Mouse (Mus musculus) intestine, embryonic 14.5 days (tissue): ENCODE data around the gene Cntd1. TPM values are rescaled to one million over a fixed set of nuclear protein-coding genes. Genes with fewer than 3 reads are reported as not detected.

Experiments
- ATAC-seq: fragments of 200-750 bp; cut with Nextera tagmentation; replicated peaks from 2 replicates; pipeline ENCODE4 v1.8.0; 2017; ENCODE audit warnings: low read depth, moderate number of reproducible peaks, moderate TSS enrichment, moderate library complexity; ENCODE audit not compliant: low FRiP score, low TSS enrichment
- DNase-seq: peaks from one replicate; pipeline ENCODE4 v3.0.0-alpha.2; 2018; ENCODE audit warnings: low spot score
- H3K27ac ChIP-seq: fragments of 300-500 bp; sonication (generic); 2 replicates; pipeline ENCODE4 v1.5.1; 2014; ENCODE audit warnings: low read depth, mild to moderate bottlenecking, control low read depth
- H3K27me3 ChIP-seq: fragments of 300-500 bp; sonication (generic); replicated peaks from 2 replicates; pipeline ENCODE4 v1.6.1; 2014; ENCODE audit warnings: low read length, control low read depth; ENCODE audit not compliant: control insufficient read depth, insufficient read depth
- H3K36me3 ChIP-seq: fragments of 300-500 bp; sonication (generic); 2 replicates; pipeline ENCODE4 v1.6.1; 2014; ENCODE audit warnings: low read length, control low read depth; ENCODE audit not compliant: control insufficient read depth, insufficient read depth
- H3K4me1 ChIP-seq: fragments of 300-500 bp; sonication (generic); replicated peaks from 2 replicates; pipeline ENCODE4 v1.6.1; 2014; ENCODE audit warnings: low read length, control low read depth, mixed read lengths; ENCODE audit not compliant: control insufficient read depth, insufficient read depth
- H3K4me2 ChIP-seq: fragments of 300-500 bp; sonication (generic); 2 replicates; pipeline ENCODE4 v1.6.1; 2014; ENCODE audit warnings: low read length
- H3K4me3 ChIP-seq: fragments of 300-500 bp; sonication (generic); 2 replicates; pipeline ENCODE4 v1.5.1; 2014; ENCODE audit warnings: low read depth, low read length, control low read depth, mixed read lengths
- H3K9ac ChIP-seq: fragments of 300-500 bp; sonication (generic); 2 replicates; pipeline ENCODE4 v1.6.1; 2014; ENCODE audit warnings: mild to moderate bottlenecking, low read length
- H3K9me3 ChIP-seq: fragments of 300-500 bp; sonication (generic); 2 replicates; pipeline ENCODE4 v1.6.1; 2016; ENCODE audit warnings: low read length, control low read depth; ENCODE audit not compliant: control insufficient read depth
- WGBS: fragments of 180-500 bp; shearing (Covaris S2); extraction: QIAGEN DNeasy Blood & Tissue Kit; methylation state at CpG from one replicate; pipeline ENCODE4 v1.1.7; 2014; 5-methylcytosine and 5-hydroxymethylcytosine counted together
- polyA plus RNA-seq: library from polyadenylated mRNA; unstranded; fragments of >200 nt; fragmentation: Nextera tagmentation; extraction: Ambion mirVana; gene quantifications from 2 replicates; pipeline ENCODE4 v1.2.1, GENCODE M21; 2014

Cntd1 gene
- polyA plus RNA-seq, 1 experiment from 2014 or later = 1.1 TPM

DNA sequence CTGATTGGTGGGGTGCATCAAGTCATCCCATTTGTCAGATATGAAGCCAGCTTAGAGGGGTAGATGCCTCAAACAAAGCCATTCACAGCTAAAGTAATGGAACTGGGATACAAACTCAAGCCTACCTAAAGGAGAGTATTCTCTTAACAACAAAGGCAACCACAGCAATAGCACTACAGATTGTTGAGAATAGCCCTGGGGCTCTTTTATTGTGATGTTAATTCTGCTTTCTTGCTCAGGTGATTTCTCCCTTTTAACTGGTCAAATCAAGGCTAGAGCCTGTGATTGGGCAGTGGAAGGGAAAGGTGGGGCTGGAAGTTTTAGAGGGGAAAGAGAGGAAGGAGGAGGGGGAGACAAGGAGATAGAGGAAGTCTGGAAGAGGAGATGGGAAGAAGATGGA lies 44.7 kb upstream of the Cntd1 start:
- Histone ChIP-seq H3K4me2 (no peak overlapping the region), H3K9ac (no peak overlapping the region), H3K9me3 (no peaks in the 10 kb centered on the region), H3K27ac (no peak overlapping the region), H3K4me3 (no peak overlapping the region), H3K27me3 (no peaks in the 10 kb centered on the region), H3K36me3 (no peaks in the 10 kb centered on the region), H3K4me1 (peaks cover 39% of the 10 kb centered on the region)
- ATAC-seq (no peak), DNase-seq (no peak)

DNA sequence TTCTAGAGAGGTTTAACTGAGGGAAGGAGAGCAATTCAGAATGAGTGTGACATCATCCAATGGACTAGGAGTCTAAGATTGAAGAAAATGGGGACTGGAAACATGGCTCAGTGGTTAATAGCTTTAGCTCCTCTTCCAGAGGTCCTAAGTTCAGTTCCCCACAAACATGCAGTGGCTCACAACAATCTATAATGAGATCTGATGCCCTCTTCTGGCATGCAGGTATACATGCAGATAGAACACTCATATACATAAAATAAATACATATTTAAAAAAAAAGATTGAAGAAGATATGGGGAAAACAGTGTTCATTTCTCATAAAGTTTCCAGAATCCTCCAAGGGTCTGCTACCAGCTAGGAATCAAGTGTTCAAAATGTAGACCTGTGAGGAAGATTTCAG lies 43.4 kb upstream of the Cntd1 start:
- no peaks in the 10 kb centered on the region for H3K9me3 ChIP-seq
- no peak overlapping the region for H3K4me2 ChIP-seq
- no peaks in the 10 kb centered on the region for H3K36me3 ChIP-seq
- no peaks in the 10 kb centered on the region for H3K27me3 ChIP-seq
- no peak overlapping the region for H3K9ac ChIP-seq
- DNase-seq (no peak), ATAC-seq (no peak)
- no peak overlapping the region for H3K4me3 ChIP-seq
- H3K27ac ChIP-seq = no peak overlapping the region
- H3K4me1 ChIP-seq = peaks cover 26% of the 10 kb centered on the region

DNA sequence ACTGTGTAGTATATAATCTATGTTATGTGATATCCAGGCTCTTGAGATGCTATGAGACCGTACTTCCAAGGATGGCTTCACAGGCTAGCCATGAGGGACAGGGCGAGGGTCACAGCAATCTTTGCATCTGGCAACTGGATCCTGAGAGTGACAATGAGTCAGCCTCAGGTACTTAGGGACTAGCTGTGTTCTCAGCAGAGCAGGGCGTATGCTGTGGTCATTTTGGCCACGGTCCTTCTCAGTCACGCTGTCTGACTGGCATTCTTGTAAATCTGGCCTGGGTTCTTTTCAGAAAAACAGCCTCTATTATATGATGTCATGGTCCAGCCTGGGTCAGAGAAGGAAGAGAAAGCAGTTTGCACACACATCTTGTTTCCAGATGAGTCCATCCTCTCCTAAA lies 42.0 kb upstream of the Cntd1 start:
- no peak overlapping the region for H3K9ac ChIP-seq
- WGBS = 94% methylated on average over 5 of the region's 5 CpGs
- ATAC-seq = no peak
- H3K36me3 ChIP-seq = no peaks in the 10 kb centered on the region
- DNase-seq = no peak
- H3K27me3 ChIP-seq = no peaks in the 10 kb centered on the region
- H3K9me3 ChIP-seq = no peaks in the 10 kb centered on the region
- H3K4me1 ChIP-seq = peaks cover 12% of the 10 kb centered on the region
- H3K4me3 ChIP-seq = no peak overlapping the region
- H3K4me2 ChIP-seq = no peak overlapping the region
- no peak overlapping the region for H3K27ac ChIP-seq

DNA sequence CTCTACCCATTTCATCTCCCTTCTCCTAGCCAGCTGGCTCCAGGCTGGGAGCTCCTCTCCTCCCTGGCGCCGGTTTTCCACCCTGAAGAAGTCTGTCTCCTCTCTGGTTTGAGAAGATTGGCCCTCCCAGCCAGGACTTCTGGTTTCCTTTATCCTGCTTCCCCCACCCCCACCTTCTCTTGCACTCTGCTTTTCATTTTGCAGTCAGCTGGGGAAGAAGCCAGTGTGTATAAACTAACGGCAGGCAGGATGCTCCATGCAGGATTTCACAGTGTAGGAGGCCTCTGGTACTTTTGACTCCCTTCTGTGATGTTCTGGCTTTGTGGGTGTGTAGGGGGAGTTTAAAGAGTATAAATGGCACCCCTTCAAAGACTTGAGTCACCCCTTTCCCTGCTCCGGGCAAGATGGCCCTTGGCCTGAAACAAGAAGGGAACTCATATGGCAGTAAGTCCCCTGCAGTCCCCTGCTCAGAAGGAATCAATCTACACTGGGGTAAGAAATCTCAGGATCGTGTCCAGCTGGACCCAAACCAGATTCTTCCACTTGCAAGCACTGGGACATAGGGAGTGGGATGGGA lies 40.7 kb upstream of the Cntd1 start:
- Histone ChIP-seq H3K4me2 (peak overlapping the region; percentile 18; the same call in 1 of the 2 replicates), H3K9ac (no peak overlapping the region), H3K27me3 (no peaks in the 10 kb centered on the region), H3K4me1 (peaks cover 4% of the 10 kb centered on the region; the same call in 1 of the 2 replicates), H3K4me3 (no peak overlapping the region), H3K9me3 (no peaks in the 10 kb centered on the region), H3K36me3 (no peaks in the 10 kb centered on the region), H3K27ac (peak overlapping the region; percentile 79)
- WGBS = 28% methylated on average over 5 of the region's 5 CpGs
- DNase-seq (no peak), ATAC-seq (peak; percentile 68; the same call in 1 of the 2 replicates)

DNA sequence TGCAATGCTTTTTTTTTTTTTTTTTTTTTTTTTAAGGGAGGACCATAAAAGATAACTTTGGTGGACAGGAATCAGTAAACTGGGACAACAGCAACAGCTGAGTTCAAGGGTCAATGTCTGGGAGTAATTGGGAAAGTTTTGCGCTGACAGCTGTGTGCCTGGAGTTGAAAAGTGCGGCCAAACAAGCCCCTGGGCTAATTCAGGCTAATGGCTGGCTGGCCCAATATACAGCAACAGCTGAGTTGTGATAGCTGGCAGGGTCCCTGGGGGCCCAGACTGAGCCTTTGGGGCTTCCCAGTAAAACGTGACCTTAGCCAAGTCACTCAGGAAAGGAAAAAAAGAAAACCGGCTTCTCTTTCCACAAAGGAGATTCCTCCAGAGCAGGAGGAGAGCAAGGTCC lies 33.7 kb upstream of the Cntd1 start:
- no peak overlapping the region for H3K9ac ChIP-seq
- no peak overlapping the region for H3K4me3 ChIP-seq
- H3K4me2 ChIP-seq = peak overlapping the region; percentile 62; the same call in 1 of the 2 replicates
- no peak for DNase-seq
- H3K27me3 ChIP-seq = 0 out of 2 replicates have a peak, but pooled peaks cover 4% of the 10 kb centered on the region
- WGBS = 31% methylated on average over 4 of the region's 4 CpGs
- H3K9me3 ChIP-seq = no peaks in the 10 kb centered on the region
- peak overlapping the region; percentile 84; the same call in 1 of the 2 replicates for H3K27ac ChIP-seq
- H3K36me3 ChIP-seq = no peaks in the 10 kb centered on the region
- ATAC-seq = no peak
- peaks cover 20% of the 10 kb centered on the region for H3K4me1 ChIP-seq

DNA sequence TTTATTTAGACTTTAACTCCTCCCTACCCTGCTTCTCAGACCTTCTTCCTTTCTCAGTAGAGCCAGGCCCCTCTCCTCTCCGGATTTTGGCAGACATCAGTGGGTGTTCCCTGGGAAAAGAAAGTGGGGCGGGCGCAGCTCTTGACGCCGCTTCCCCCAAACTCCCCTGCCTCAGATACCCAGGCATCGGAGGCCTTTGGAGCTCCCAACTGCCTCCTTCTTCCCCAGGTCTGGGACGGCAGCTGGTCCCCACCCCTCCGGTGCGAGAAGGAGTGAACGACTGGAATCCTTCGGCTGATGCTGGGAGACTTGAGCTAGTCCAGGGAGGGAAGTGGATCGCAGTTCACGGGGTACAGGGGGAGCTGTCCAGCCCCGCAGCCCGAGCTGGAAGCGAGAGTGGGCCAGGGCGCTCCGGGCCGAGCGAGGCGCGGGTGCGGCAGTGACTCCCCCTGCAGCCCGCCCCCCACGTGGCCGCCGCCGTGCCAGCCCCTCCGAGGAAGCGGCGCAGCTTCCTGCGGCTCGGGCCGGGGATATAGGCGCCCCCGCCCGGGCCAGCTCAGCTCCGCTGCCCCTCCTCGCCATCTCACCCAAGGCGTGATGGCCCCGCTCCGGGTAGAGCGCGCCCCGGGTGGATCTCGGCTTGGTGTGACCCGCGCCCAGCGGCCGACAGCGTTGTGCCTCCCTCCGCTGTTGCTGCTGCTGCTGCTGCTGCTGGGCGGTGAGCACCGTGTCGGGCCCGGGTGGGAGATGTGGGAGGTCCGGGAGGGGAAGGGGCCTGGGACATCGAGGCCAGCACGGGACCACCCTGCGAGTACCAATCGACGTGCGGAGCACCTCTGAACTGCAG lies 32.7 kb upstream of the Cntd1 start, which contains the start of gene Ramp2:
TSS of gene Ramp2 (plus strand) at position 174 of the 847 bp plus-strand sequence.
- Histone ChIP-seq H3K9me3 (no peaks in the 10 kb centered on the region), H3K36me3 (no peaks in the 10 kb centered on the region), H3K4me3 (peak within 1 kb of the TSS; percentile 52), H3K4me2 (peak within 1 kb of the TSS; percentile 62), H3K27ac (peak within 1 kb of the TSS; percentile 84), H3K27me3 (0 out of 2 replicates have a peak, but pooled peaks cover 4% of the 10 kb centered on the region), H3K4me1 (peaks cover 20% of the 10 kb centered on the region), H3K9ac (peak within 1 kb of the TSS; percentile 62)
- DNase-seq (peak; percentile 80), ATAC-seq (peak; percentile 73)
- WGBS = 1% methylated on average over 59 of the region's 63 CpGs

DNA sequence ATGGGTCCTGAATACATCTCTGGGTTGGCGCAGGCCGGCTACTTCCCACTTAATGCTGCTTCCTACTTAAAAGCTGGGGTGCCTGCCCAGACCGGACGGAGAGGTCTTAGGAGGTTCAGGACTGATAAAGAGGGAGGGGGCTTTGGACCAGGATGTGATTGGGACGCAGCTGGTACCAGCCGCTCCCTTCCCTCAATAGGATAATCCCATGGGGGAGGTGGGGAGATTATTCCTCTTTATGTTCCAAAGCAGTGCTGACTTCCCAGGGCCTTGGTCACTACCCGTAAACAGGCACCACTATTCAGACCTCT lies 32.2 kb upstream of the Cntd1 start:
- H3K9me3 ChIP-seq = no peaks in the 10 kb centered on the region
- peaks cover 20% of the 10 kb centered on the region for H3K4me1 ChIP-seq
- ATAC-seq (no peak; the same call in 1 of the 2 replicates), DNase-seq (no peak)
- H3K4me2 ChIP-seq = peak overlapping the region; percentile 62
- peak overlapping the region; percentile 52 for H3K4me3 ChIP-seq
- 14% methylated on average over 7 of the region's 7 CpGs for WGBS
- 0 out of 2 replicates have a peak, but pooled peaks cover 4% of the 10 kb centered on the region for H3K27me3 ChIP-seq
- peak overlapping the region; percentile 62 for H3K9ac ChIP-seq
- no peaks in the 10 kb centered on the region for H3K36me3 ChIP-seq
- peak overlapping the region; percentile 84 for H3K27ac ChIP-seq

DNA sequence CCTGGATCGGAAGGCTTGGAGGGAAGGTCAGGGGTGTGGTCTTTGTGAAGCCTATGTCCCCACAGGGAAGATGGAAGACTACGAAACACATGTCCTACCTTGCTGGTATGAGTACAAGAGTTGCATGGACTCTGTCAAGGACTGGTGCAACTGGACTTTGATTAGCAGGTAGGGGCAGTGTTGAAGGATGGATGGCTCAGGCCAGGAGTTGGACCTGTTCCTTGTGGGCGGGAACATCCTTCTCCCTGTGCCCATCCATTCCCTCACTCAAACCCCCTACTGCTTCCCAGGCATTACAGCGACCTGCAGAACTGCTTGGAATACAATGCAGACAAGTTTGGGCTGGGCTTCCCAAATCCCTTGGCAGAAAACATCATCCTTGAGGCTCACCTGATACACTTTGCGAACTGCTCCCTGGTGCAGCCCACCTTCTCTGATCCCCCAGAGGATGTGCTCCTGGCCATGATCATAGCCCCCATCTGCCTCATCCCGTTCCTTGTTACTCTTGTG lies 31.2 kb upstream of the Cntd1 start:
- Histone ChIP-seq H3K4me2 (peak overlapping the region; percentile 62), H3K4me1 (peaks cover 24% of the 10 kb centered on the region), H3K4me3 (0 out of 2 replicates have a peak overlapping the region, but pooled peaks have one; percentile 52), H3K9ac (no peak overlapping the region), H3K9me3 (no peaks in the 10 kb centered on the region), H3K36me3 (no peaks in the 10 kb centered on the region), H3K27me3 (0 out of 2 replicates have a peak, but pooled peaks cover 4% of the 10 kb centered on the region), H3K27ac (0 out of 2 replicates have a peak overlapping the region, but pooled peaks have one; percentile 29)
- DNase-seq = no peak
- no peak for ATAC-seq
- 79% methylated on average over 6 of the region's 6 CpGs for WGBS
